Mouse (Mus musculus): ENCODE measurements around the gene Mtfr1l. TPM values are rescaled to one million over a fixed set of nuclear protein-coding genes. Genes with fewer than 3 reads are reported as not detected.

Mtfr1l gene
- total and polyA plus RNA-seq, 2 experiments from 2014 or later = 167 to 191 TPM

GRCm38 (mm10) chr4:134516981-134517380 lies 18.2 kb downstream of the Mtfr1l start:
- Histone ChIP-seq H3K27ac (ENCODE audit: low read depth, low read length) (no peak overlapping the region), H3K4me1 (ENCODE audit: insufficient read depth, low read length) (no peaks in the 10 kb centered on the region), H3K4me3 (ENCODE audit: low read depth, low read length) (no peak overlapping the region), H3K9ac (replicated peaks; ENCODE audit: low read length, poor library complexity, severe bottlenecking) (no peak overlapping the region), H3K27me3 (ENCODE audit: insufficient read depth, low read length) (no peaks in the 10 kb centered on the region), H3K4me2 (ENCODE audit: low read depth, low read length, poor library complexity, severe bottlenecking) (no peak overlapping the region), H3K9me3 (ENCODE audit: low read length) (no peaks in the 10 kb centered on the region), H3K36me3 (ENCODE audit: insufficient read depth, low read length) (no peaks in the 10 kb centered on the region)
- DNase-seq (ENCODE audit: low spot score) (peak; percentile 38), ATAC-seq (ENCODE audit: low FRiP score) (no peak)
- 74% methylated on average over 8 of the region's 8 CpGs for WGBS
- no peak for TF ChIP-seq CTCF (IDR thresholded peaks at IDR 0.05)

GRCm38 (mm10) chr4:134515614-134516013 lies 19.6 kb downstream of the Mtfr1l start:
- no peak overlapping the region for H3K4me3 ChIP-seq (ENCODE audit: low read depth, low read length)
- H3K4me1 ChIP-seq (ENCODE audit: insufficient read depth, low read length) = peaks cover 6% of the 10 kb centered on the region; the same call in 1 of the 2 replicates
- H3K27ac ChIP-seq (ENCODE audit: low read depth, low read length) = no peak overlapping the region
- no peaks in the 10 kb centered on the region for H3K27me3 ChIP-seq (ENCODE audit: insufficient read depth, low read length)
- WGBS = 85% methylated on average over 7 of the region's 7 CpGs
- H3K36me3 ChIP-seq (ENCODE audit: insufficient read depth, low read length) = no peaks in the 10 kb centered on the region
- ATAC-seq (ENCODE audit: low FRiP score) = no peak
- no peak for TF ChIP-seq CTCF (IDR thresholded peaks at IDR 0.05)
- no peak for DNase-seq (ENCODE audit: low spot score)
- H3K9ac ChIP-seq (replicated peaks; ENCODE audit: low read length, poor library complexity, severe bottlenecking) = no peak overlapping the region
- no peak overlapping the region for H3K4me2 ChIP-seq (ENCODE audit: low read depth, low read length, poor library complexity, severe bottlenecking)
- H3K9me3 ChIP-seq (ENCODE audit: low read length) = no peaks in the 10 kb centered on the region

- H3K4me3 ChIP-seq (ENCODE audit: low read depth, low read length) = no peak overlapping the region
- H3K9me3 ChIP-seq (ENCODE audit: low read length) = no peaks in the 10 kb centered on the region
- WGBS = 94% methylated on average over 11 of the region's 11 CpGs
- no peak for TF ChIP-seq CTCF (IDR thresholded peaks at IDR 0.05)
- H3K27ac ChIP-seq (ENCODE audit: low read depth, low read length) = no peak overlapping the region
- no peaks in the 10 kb centered on the region for H3K36me3 ChIP-seq (ENCODE audit: insufficient read depth, low read length)
- H3K9ac ChIP-seq (replicated peaks; ENCODE audit: low read length, poor library complexity, severe bottlenecking) = no peak overlapping the region
- no peaks in the 10 kb centered on the region for H3K27me3 ChIP-seq (ENCODE audit: insufficient read depth, low read length)
- DNase-seq (ENCODE audit: low spot score) (no peak), ATAC-seq (ENCODE audit: low FRiP score) (no peak)
- H3K4me2 ChIP-seq (ENCODE audit: low read depth, low read length, poor library complexity, severe bottlenecking) = no peak overlapping the region
- peaks cover 6% of the 10 kb centered on the region; the same call in 1 of the 2 replicates for H3K4me1 ChIP-seq (ENCODE audit: insufficient read depth, low read length)
These were observed 20.8 kb downstream of the Mtfr1l start for GRCm38 (mm10) chr4:134514309-134514930.

GRCm38 (mm10) chr4:134512798-134513197 lies 22.4 kb downstream of the Mtfr1l start:
- Histone ChIP-seq H3K4me2 (ENCODE audit: low read depth, low read length, poor library complexity, severe bottlenecking) (no peak overlapping the region; the same call in 1 of the 2 replicates), H3K9ac (replicated peaks; ENCODE audit: low read length, poor library complexity, severe bottlenecking) (no peak overlapping the region), H3K9me3 (ENCODE audit: low read length) (no peaks in the 10 kb centered on the region), H3K27me3 (ENCODE audit: insufficient read depth, low read length) (no peaks in the 10 kb centered on the region), H3K27ac (ENCODE audit: low read depth, low read length) (no peak overlapping the region), H3K4me3 (ENCODE audit: low read depth, low read length) (no peak overlapping the region), H3K36me3 (ENCODE audit: insufficient read depth, low read length) (peaks cover 8% of the 10 kb centered on the region), H3K4me1 (ENCODE audit: insufficient read depth, low read length) (peaks cover 6% of the 10 kb centered on the region; the same call in 1 of the 2 replicates)
- TF ChIP-seq CTCF (IDR thresholded peaks at IDR 0.05) = peak; percentile 69
- no peak for ATAC-seq (ENCODE audit: low FRiP score)
- WGBS = 30% methylated on average over 14 of the region's 15 CpGs
- DNase-seq (ENCODE audit: low spot score) = no peak

GRCm38 (mm10) chr4:134511730-134512129 lies 23.5 kb downstream of the Mtfr1l start:
- no peak overlapping the region for H3K4me3 ChIP-seq (ENCODE audit: low read depth, low read length)
- WGBS = 78% methylated on average over 6 of the region's 6 CpGs
- no peak for TF ChIP-seq CTCF (IDR thresholded peaks at IDR 0.05)
- no peaks in the 10 kb centered on the region for H3K9me3 ChIP-seq (ENCODE audit: low read length)
- H3K27me3 ChIP-seq (ENCODE audit: insufficient read depth, low read length) = no peaks in the 10 kb centered on the region
- H3K9ac ChIP-seq (replicated peaks; ENCODE audit: low read length, poor library complexity, severe bottlenecking) = no peak overlapping the region
- H3K27ac ChIP-seq (ENCODE audit: low read depth, low read length) = no peak overlapping the region
- ATAC-seq (ENCODE audit: low FRiP score) = no peak
- peaks cover 6% of the 10 kb centered on the region; the same call in 1 of the 2 replicates for H3K4me1 ChIP-seq (ENCODE audit: insufficient read depth, low read length)
- DNase-seq (ENCODE audit: low spot score) = no peak
- H3K36me3 ChIP-seq (ENCODE audit: insufficient read depth, low read length) = peaks cover 18% of the 10 kb centered on the region
- H3K4me2 ChIP-seq (ENCODE audit: low read depth, low read length, poor library complexity, severe bottlenecking) = no peak overlapping the region

- WGBS = under 1% methylated on average over 42 of the region's 42 CpGs
- peak; percentile 90 for ATAC-seq (ENCODE audit: low FRiP score)
- Histone ChIP-seq H3K9me3 (ENCODE audit: low read length) (no peaks in the 10 kb centered on the region), H3K36me3 (ENCODE audit: insufficient read depth, low read length) (peaks cover 19% of the 10 kb centered on the region), H3K27ac (ENCODE audit: low read depth, low read length) (0 out of 2 replicates have a peak within 1 kb of the TSS, but pooled peaks have one; percentile 12), H3K4me3 (ENCODE audit: low read depth, low read length) (peak within 1 kb of the TSS; percentile 42), H3K4me2 (ENCODE audit: low read depth, low read length, poor library complexity, severe bottlenecking) (peak within 1 kb of the TSS; percentile 98), H3K27me3 (ENCODE audit: insufficient read depth, low read length) (no peaks in the 10 kb centered on the region), H3K4me1 (ENCODE audit: insufficient read depth, low read length) (peaks cover 6% of the 10 kb centered on the region; the same call in 1 of the 2 replicates), H3K9ac (replicated peaks; ENCODE audit: low read length, poor library complexity, severe bottlenecking) (0 out of 2 replicates have a peak within 1 kb of the TSS, but pooled peaks have one; percentile 24)
- DNase-seq (ENCODE audit: low spot score) = peak; percentile 96
- peak; percentile 33; the same call in 1 of the 2 replicates for TF ChIP-seq CTCF (IDR thresholded peaks at IDR 0.05)
These were observed 24.3 kb downstream of the Mtfr1l start, which contains the start of gene Aunip for GRCm38 (mm10) chr4:134510845-134511411. TSS of gene Aunip (plus strand) at chr4:134510999.

Data from midbrain, postnatal 0 days (tissue).